Mouse (Mus musculus) layer of hippocampus, postnatal 36 days (tissue): ENCODE measurements around the gene Heatr6. TPM values are rescaled to one million over a fixed set of nuclear protein-coding genes. Genes with fewer than 3 reads are reported as not detected.
A peak's percentile ranks its signal among the peaks of the same experiment; 100 is the strongest.

Experiments
- DNase-seq, 2 experiments: peaks; one replicate each; pipeline ENCODE4 v3.0.0; 2022
- total RNA-seq, 2 experiments: library from RNA; stranded (reverse); gene quantifications; 2 replicates each; pipeline ENCODE4 v1.2.3; 2021

Gene Heatr6
- total RNA-seq: 10 to 100 TPM; 15.8 to 17.7 TPM

GRCm38 (mm10) chr11:83753581-83754181 is at the start of gene Heatr6:
TSS of gene Heatr6 (plus strand) at chr11:83753696.
- DNase-seq: peak; percentile 87

GRCm38 (mm10) chr11:83703705-83704104 is 49.8 kb upstream of the Heatr6 start, which contains the start of gene Wfdc17:
TSS of gene Wfdc17 (plus strand) at chr11:83703991.
- no peak for DNase-seq

- DNase-seq: no peak
Observed at GRCm38 (mm10) chr11:83708715-83709114, 44.8 kb upstream of the Heatr6 start, which contains the start of gene Wfdc18. TSS of gene Wfdc18 (plus strand) at chr11:83709015.

- DNase-seq: peak; percentile 12
Observed at GRCm38 (mm10) chr11:83709683-83710082, 43.8 kb upstream of the Heatr6 start.

GRCm38 (mm10) chr11:83712671-83713070 is 40.8 kb upstream of the Heatr6 start:
- DNase-seq: no peak

GRCm38 (mm10) chr11:83713925-83714324 is 39.6 kb upstream of the Heatr6 start:
- DNase-seq: no peak

- no peak for DNase-seq
Observed at GRCm38 (mm10) chr11:83717042-83717665, 36.3 kb upstream of the Heatr6 start.

GRCm38 (mm10) chr11:83720766-83721165 is 32.7 kb upstream of the Heatr6 start:
- DNase-seq: no peak

GRCm38 (mm10) chr11:83728757-83729432 is 24.6 kb upstream of the Heatr6 start:
- no peak for DNase-seq

- no peak for DNase-seq
Observed at GRCm38 (mm10) chr11:83731116-83731515, 22.4 kb upstream of the Heatr6 start.

- no peak for DNase-seq
Observed at GRCm38 (mm10) chr11:83733071-83733640, 20.3 kb upstream of the Heatr6 start.

GRCm38 (mm10) chr11:83734215-83734614 is 19.3 kb upstream of the Heatr6 start:
- DNase-seq: no peak

GRCm38 (mm10) chr11:83735881-83736280 is 17.6 kb upstream of the Heatr6 start:
- no peak for DNase-seq

GRCm38 (mm10) chr11:83737109-83737558 is 16.4 kb upstream of the Heatr6 start:
- DNase-seq: no peak

- DNase-seq: peak; percentile 73 to 75
Observed at GRCm38 (mm10) chr11:83739241-83739640, 14.3 kb upstream of the Heatr6 start.

GRCm38 (mm10) chr11:83740443-83740991 is 13.0 kb upstream of the Heatr6 start:
- DNase-seq: no peak

GRCm38 (mm10) chr11:83741841-83742240 is 11.7 kb upstream of the Heatr6 start:
- no peak for DNase-seq

GRCm38 (mm10) chr11:83742731-83743355 is 10.7 kb upstream of the Heatr6 start:
- no peak for DNase-seq

- no peak for DNase-seq
Observed at GRCm38 (mm10) chr11:83743525-83743924, 10.0 kb upstream of the Heatr6 start.

- DNase-seq: no peak
Observed at GRCm38 (mm10) chr11:83746152-83746551, 7.3 kb upstream of the Heatr6 start.

- no peak for DNase-seq
Observed at GRCm38 (mm10) chr11:83746681-83747080, 6.8 kb upstream of the Heatr6 start, which contains the start of gene Wfdc21. TSS of gene Wfdc21 (plus strand) at chr11:83746940.
